Mouse (Mus musculus) limb, embryonic 14.5 days (tissue): Measurements from ENCODE around the gene Atcay. TPM values are rescaled to one million over a fixed set of nuclear protein-coding genes. Genes with fewer than 3 reads are reported as not detected.

Experiments
- ATAC-seq: fragments of 200-750 bp; cut with Nextera tagmentation; 2 replicates; pipeline ENCODE4 v1.8.0; 2017; ENCODE audit warnings: low read depth, moderate number of reproducible peaks, moderate TSS enrichment; ENCODE audit not compliant: low FRiP score
- DNase-seq: peaks from one replicate; pipeline ENCODE4 v3.0.0-alpha.2; 2015; ENCODE audit warnings: low spot score
- H3K27ac ChIP-seq: fragments of 300-500 bp; sonication (generic); replicated peaks from 2 replicates; pipeline ENCODE4 v1.5.1; 2014; ENCODE audit warnings: low read depth, mild to moderate bottlenecking, low read length, moderate library complexity, mixed read lengths
- H3K27me3 ChIP-seq: fragments of 300-500 bp; sonication (generic); 2 replicates; pipeline ENCODE4 v1.6.1; 2014; ENCODE audit warnings: low read length, mixed read lengths; ENCODE audit not compliant: control insufficient read depth, insufficient read depth
- H3K36me3 ChIP-seq: fragments of 300-500 bp; sonication (generic); 2 replicates; pipeline ENCODE4 v1.6.1; 2014; ENCODE audit warnings: mild to moderate bottlenecking, low read length, moderate library complexity, mixed read lengths; ENCODE audit not compliant: control insufficient read depth, insufficient read depth
- H3K4me1 ChIP-seq: fragments of 300-500 bp; sonication (generic); 2 replicates; pipeline ENCODE4 v1.6.1; 2014; ENCODE audit warnings: antibody characterized with exemption, low read length, mixed read lengths; ENCODE audit not compliant: control insufficient read depth, insufficient read depth
- H3K4me2 ChIP-seq: fragments of 300-500 bp; sonication (generic); replicated peaks from 2 replicates; pipeline ENCODE4 v1.6.1; 2014; ENCODE audit warnings: low read depth, mild to moderate bottlenecking, low read length, moderate library complexity; ENCODE audit not compliant: severe bottlenecking
- H3K4me3 ChIP-seq: fragments of 300-500 bp; sonication (generic); replicated peaks from 2 replicates; pipeline ENCODE4 v1.5.1; 2014; ENCODE audit warnings: low read length
- H3K9ac ChIP-seq: fragments of 300-500 bp; sonication (generic); 2 replicates; pipeline ENCODE4 v1.6.1; 2014; ENCODE audit warnings: mild to moderate bottlenecking, low read depth, low read length, moderate library complexity; ENCODE audit not compliant: severe bottlenecking
- H3K9me3 ChIP-seq: fragments of 300-500 bp; sonication (generic); 2 replicates; pipeline ENCODE4 v1.6.1; 2016; ENCODE audit warnings: low read length; ENCODE audit not compliant: control insufficient read depth
- POLR2A ChIP-seq: fragments of 200-500 bp; IDR thresholded peaks from 2 replicates; pipeline ENCODE4 v1.8.0; 2012; ENCODE audit warnings: inconsistent platforms, mild to moderate bottlenecking, moderate library complexity, borderline replicate concordance; ENCODE audit not compliant: insufficient read depth, insufficient read length; ENCODE audit errors: extremely low read depth
- WGBS: fragments of 180-500 bp; shearing (Covaris S2); extraction: QIAGEN DNeasy Blood & Tissue Kit; methylation state at CpG from one replicate; pipeline ENCODE4 v1.1.7; 2014; 5-methylcytosine and 5-hydroxymethylcytosine counted together
- polyA plus RNA-seq, 2 experiments: library from polyadenylated mRNA; depleted of rRNA in 1 of 2; stranded (reverse) in 1 of 2; unstranded in 1 of 2; fragments of >200 nt; fragmentation: Nextera tagmentation in 1 of 2; extraction: Ambion mirVana in 1 of 2; gene quantifications; 2 replicates each; pipeline versions ENCODE4 v1.2.1 to v1.2.3; 2012 to 2014

Gene Atcay
- polyA plus RNA-seq, 2 experiments: 0.67 TPM; not detected in 1

DNA sequence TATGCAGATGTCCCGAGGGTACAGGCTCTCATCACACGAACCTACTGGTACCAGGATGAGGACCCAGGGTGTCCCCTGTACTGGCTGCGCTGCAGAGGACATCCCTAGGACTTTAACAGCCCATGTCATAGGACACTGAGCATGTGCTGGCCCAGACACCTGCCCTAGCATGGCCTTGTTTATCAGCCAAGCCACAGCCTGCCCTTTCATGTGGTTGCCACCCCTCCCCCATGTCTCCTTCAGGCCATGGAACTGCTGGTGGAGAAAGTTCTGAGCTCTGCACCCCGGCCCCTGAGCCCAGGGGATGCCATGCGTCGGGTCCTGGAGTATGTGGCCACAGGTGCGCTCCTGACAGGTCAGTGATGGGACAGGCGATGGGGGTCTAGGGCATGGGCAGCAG is 18.8 kb upstream of the Atcay start:
- no peak overlapping the region for H3K4me2 ChIP-seq
- no peaks in the 10 kb centered on the region for H3K36me3 ChIP-seq
- no peaks in the 10 kb centered on the region for H3K9me3 ChIP-seq
- H3K27ac ChIP-seq: no peak overlapping the region
- H3K9ac ChIP-seq: no peak overlapping the region
- peaks cover 27% of the 10 kb centered on the region; the same call in 1 of the 2 replicates for H3K27me3 ChIP-seq
- WGBS: 78% methylated on average over 8 of the region's 8 CpGs
- DNase-seq: no peak
- no peak for ATAC-seq
- no peak overlapping the region for H3K4me3 ChIP-seq
- H3K4me1 ChIP-seq: 0 out of 2 replicates have a peak, but pooled peaks cover 2% of the 10 kb centered on the region
- no peak for TF ChIP-seq POLR2A

DNA sequence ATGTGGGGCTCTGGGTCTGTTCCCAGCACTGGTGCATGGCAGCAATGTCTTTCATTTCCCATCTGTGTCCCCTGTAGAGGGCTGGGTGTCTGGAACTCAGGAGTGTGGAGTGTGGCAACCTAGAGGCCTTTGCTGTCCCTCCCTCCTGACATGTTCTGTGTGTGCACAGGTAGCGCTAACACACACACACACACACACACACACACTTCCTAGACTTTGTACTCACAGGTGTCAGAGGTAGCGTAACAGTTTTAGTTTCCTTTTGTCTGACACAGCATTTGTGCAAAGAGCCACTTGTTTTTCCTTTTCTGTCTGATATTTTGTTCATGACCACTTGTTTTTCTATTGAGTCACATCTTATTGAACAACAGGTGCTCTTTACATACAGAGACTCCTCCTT is 17.2 kb upstream of the Atcay start:
- H3K9me3 ChIP-seq: no peaks in the 10 kb centered on the region
- no peaks in the 10 kb centered on the region for H3K4me1 ChIP-seq
- peaks cover 18% of the 10 kb centered on the region; the same call in 1 of the 2 replicates for H3K27me3 ChIP-seq
- no peak for TF ChIP-seq POLR2A
- H3K27ac ChIP-seq: no peak overlapping the region
- H3K4me2 ChIP-seq: no peak overlapping the region
- H3K4me3 ChIP-seq: no peak overlapping the region
- ATAC-seq: no peak
- no peaks in the 10 kb centered on the region for H3K36me3 ChIP-seq
- no peak for DNase-seq
- 100% methylated on average over 2 of the region's 2 CpGs for whole genome bisulfite sequencing
- H3K9ac ChIP-seq: no peak overlapping the region

DNA sequence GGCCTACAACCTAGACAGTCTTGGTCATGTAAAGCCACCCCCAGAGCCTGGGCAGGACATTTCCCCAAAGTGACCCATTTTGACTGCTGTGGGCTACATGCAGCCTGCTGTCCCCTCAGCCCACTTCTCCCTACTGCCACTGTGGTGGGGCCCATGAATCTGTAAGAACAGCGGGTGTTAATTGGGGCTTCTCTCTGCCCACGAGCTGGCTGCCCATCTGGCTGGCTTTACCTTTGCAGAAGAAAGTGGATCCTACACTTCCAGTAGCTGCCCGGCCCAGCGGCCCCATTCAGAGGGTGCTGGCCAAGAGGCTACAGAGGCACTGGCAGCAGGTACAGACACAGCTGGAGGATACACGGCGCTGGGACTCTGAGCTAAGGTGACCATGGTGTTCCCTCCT is 14.5 kb upstream of the Atcay start:
- no peak for TF ChIP-seq POLR2A
- no peak overlapping the region for H3K4me2 ChIP-seq
- no peak overlapping the region for H3K9ac ChIP-seq
- H3K9me3 ChIP-seq: no peaks in the 10 kb centered on the region
- H3K27me3 ChIP-seq: peaks cover 1% of the 10 kb centered on the region
- H3K36me3 ChIP-seq: no peaks in the 10 kb centered on the region
- H3K4me3 ChIP-seq: no peak overlapping the region
- DNase-seq (no peak), ATAC-seq (no peak)
- H3K27ac ChIP-seq: no peak overlapping the region
- H3K4me1 ChIP-seq: no peaks in the 10 kb centered on the region
- WGBS: 86% methylated on average over 6 of the region's 6 CpGs

DNA sequence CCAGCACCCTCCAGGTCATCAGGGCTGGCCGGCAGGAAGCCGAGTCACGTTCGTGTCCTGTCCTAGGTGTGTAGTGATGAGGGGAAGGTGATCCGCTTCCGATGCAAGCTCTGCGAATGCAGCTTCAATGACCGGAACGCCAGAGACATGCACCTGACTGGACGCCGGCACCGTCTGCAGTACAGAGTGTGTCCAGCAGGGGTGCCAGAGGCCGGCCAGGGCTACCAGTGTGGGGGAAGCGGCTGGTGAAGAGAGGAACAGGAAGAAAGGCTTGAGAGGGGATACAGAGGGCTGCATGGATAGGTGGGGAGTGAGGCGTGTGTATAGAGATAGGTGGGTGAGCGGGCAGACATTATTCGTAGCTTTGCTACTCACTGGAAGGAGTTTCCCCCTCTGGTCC is 14.0 kb upstream of the Atcay start:
- TF ChIP-seq POLR2A: no peak
- no peak overlapping the region for H3K9ac ChIP-seq
- WGBS: 8% methylated on average over 17 of the region's 17 CpGs
- no peaks in the 10 kb centered on the region for H3K36me3 ChIP-seq
- no peak overlapping the region for H3K4me2 ChIP-seq
- peaks cover 7% of the 10 kb centered on the region for H3K27me3 ChIP-seq
- no peaks in the 10 kb centered on the region for H3K9me3 ChIP-seq
- no peaks in the 10 kb centered on the region for H3K4me1 ChIP-seq
- H3K27ac ChIP-seq: no peak overlapping the region
- no peak for DNase-seq
- no peak for ATAC-seq
- no peak overlapping the region for H3K4me3 ChIP-seq

DNA sequence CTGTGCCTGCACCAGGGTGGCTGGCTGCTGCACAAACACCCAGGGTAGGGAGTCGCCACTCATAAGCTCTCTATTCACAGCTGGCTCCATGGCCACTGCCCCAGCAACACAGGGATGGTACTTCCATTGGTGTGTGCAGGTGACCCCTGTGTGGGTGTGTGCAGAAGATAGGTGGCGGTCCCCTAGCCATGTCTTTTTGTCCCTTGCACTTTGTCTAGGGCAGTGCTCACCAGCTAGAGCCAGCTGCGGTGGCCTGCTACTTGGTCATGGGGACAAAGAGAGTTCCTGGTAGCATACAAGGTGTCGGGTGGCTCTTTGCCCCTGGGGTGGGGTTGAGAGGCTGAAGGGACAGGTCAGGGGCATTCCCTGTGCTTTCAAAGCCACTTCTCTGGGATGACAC is 13.5 kb upstream of the Atcay start:
- Histone ChIP-seq H3K4me2 (no peak overlapping the region), H3K4me1 (no peaks in the 10 kb centered on the region), H3K27me3 (peaks cover 12% of the 10 kb centered on the region), H3K36me3 (no peaks in the 10 kb centered on the region), H3K27ac (no peak overlapping the region), H3K9ac (no peak overlapping the region), H3K4me3 (no peak overlapping the region), H3K9me3 (no peaks in the 10 kb centered on the region)
- no peak for DNase-seq
- no peak for ATAC-seq
- 80% methylated on average over 4 of the region's 4 CpGs for WGBS
- no peak for TF ChIP-seq POLR2A

DNA sequence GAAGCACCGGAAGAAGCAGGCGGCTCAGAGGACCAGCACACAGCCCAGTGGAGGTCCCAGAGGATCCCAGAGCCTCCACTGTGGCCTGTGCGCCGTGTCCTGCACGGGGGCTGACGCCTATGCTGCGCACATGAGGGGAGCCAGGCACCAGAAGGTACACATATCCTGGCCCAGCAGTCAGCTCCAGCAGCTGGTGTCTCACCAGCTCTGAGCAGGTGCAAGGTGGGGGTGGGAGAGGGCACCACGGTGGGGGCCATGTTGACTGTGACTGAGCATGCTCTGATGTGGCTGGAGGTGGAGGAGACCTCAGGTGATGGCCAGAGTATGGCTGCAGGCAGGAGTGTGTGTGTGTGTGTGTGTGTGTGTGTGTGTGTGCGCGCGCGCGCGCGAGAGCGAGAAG is 11.4 kb upstream of the Atcay start:
- WGBS: 87% methylated on average over 16 of the region's 16 CpGs
- no peak for TF ChIP-seq POLR2A
- Histone ChIP-seq H3K4me2 (no peak overlapping the region), H3K36me3 (no peaks in the 10 kb centered on the region), H3K4me3 (no peak overlapping the region), H3K27ac (no peak overlapping the region), H3K4me1 (no peaks in the 10 kb centered on the region), H3K9ac (no peak overlapping the region), H3K27me3 (peaks cover 16% of the 10 kb centered on the region), H3K9me3 (no peaks in the 10 kb centered on the region)
- ATAC-seq (no peak), DNase-seq (no peak)
